Mouse (Mus musculus): ENCODE results near the gene Pid1. TPM values are rescaled to one million over a fixed set of nuclear protein-coding genes. Genes with fewer than 3 reads are reported as not detected.
"Not testable (repeated sequence)": the region's sequence is repeated elsewhere in the genome, so short reads cannot be mapped to it uniquely, and the experiment has no call there.

Gene Pid1
- polyA plus RNA-seq, 1 experiment from 2014 or later = 33.5 TPM

DNA sequence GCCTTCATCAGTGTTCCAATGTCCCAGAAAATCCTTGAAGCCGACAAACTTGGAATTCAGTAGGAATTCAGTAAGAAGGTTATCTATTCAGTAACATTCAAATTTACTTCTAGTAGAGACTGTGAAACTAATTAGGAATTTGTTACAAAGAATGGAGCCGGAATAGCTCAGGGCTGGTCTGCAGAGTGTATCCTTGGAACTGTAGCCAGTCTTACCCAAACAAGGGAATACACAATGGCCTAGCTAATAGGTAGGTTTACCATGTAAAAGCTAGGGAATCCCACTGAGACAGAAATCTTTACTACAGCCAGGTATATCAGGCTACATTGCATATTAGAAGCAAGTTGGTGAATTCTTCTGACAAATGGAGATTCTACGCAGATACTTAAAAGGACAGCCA lies 31.2 kb downstream of the Pid1 start:
- not testable (repeated sequence) for H3K9me3 ChIP-seq (ENCODE audit: control insufficient read depth, low read length); H3K4me3 ChIP-seq (ENCODE audit: low read length); ATAC-seq (ENCODE audit: low FRiP score, low TSS enrichment); H3K36me3 ChIP-seq (ENCODE audit: control insufficient read depth, insufficient read depth, low read length); H3K27ac ChIP-seq (ENCODE audit: low read depth, low read length); H3K4me2 ChIP-seq (replicated peaks; ENCODE audit: low read depth, low read length); H3K9ac ChIP-seq (ENCODE audit: low read depth, low read length); H3K27me3 ChIP-seq (ENCODE audit: control insufficient read depth, insufficient read depth, low read length); H3K4me1 ChIP-seq (ENCODE audit: control insufficient read depth, insufficient read depth, low read length)
- WGBS = 55% methylated on average over 3 of the region's 3 CpGs

DNA sequence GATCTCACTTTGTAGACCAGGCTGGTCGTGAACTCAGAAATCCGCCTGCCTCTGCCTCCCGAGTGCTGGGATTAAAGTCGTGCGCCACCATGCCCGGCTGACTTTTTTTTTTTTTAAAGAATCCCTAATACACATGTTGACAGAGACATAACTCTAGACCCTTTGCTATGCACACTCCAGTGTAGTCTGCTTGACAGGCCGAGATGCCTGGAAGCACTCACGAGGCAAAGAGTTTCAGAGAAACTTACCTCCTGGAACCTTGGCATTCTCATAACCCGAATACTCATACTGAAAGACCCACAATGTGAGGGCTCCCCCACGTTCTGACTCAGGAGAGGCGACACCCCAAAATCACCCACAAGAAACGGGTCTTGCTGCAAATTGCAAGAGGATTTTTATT lies 32.1 kb downstream of the Pid1 start:
- not testable (repeated sequence) for H3K9ac ChIP-seq (ENCODE audit: low read depth, low read length); H3K4me3 ChIP-seq (ENCODE audit: low read length); H3K36me3 ChIP-seq (ENCODE audit: control insufficient read depth, insufficient read depth, low read length); H3K4me1 ChIP-seq (ENCODE audit: control insufficient read depth, insufficient read depth, low read length); H3K27me3 ChIP-seq (ENCODE audit: control insufficient read depth, insufficient read depth, low read length); H3K27ac ChIP-seq (ENCODE audit: low read depth, low read length); ATAC-seq (ENCODE audit: low FRiP score, low TSS enrichment); H3K4me2 ChIP-seq (replicated peaks; ENCODE audit: low read depth, low read length); H3K9me3 ChIP-seq (ENCODE audit: control insufficient read depth, low read length)
- WGBS = 83% methylated on average over 11 of the region's 12 CpGs

- H3K4me2 ChIP-seq (replicated peaks; ENCODE audit: low read depth, low read length) = no peak overlapping the region
- H3K9me3 ChIP-seq (ENCODE audit: control insufficient read depth, low read length) = no peaks in the 10 kb centered on the region
- no peak overlapping the region for H3K4me3 ChIP-seq (ENCODE audit: low read length)
- no peak overlapping the region for H3K9ac ChIP-seq (ENCODE audit: low read depth, low read length)
- ATAC-seq (ENCODE audit: low FRiP score, low TSS enrichment) = no peak
- no peak overlapping the region for H3K27ac ChIP-seq (ENCODE audit: low read depth, low read length)
- no peaks in the 10 kb centered on the region for H3K27me3 ChIP-seq (ENCODE audit: control insufficient read depth, insufficient read depth, low read length)
- WGBS = 40% methylated on average over 3 of the region's 3 CpGs
- no peaks in the 10 kb centered on the region for H3K4me1 ChIP-seq (ENCODE audit: control insufficient read depth, insufficient read depth, low read length)
- no peaks in the 10 kb centered on the region for H3K36me3 ChIP-seq (ENCODE audit: control insufficient read depth, insufficient read depth, low read length)
Measured at GRCm38 (mm10) chr1:84325309-84325708, 38.7 kb downstream of the Pid1 start.

GRCm38 (mm10) chr1:84321327-84321726 lies 42.7 kb downstream of the Pid1 start:
- Histone ChIP-seq H3K4me3 (ENCODE audit: low read length) (no peak overlapping the region), H3K9ac (ENCODE audit: low read depth, low read length) (no peak overlapping the region), H3K36me3 (ENCODE audit: control insufficient read depth, insufficient read depth, low read length) (no peaks in the 10 kb centered on the region), H3K27me3 (ENCODE audit: control insufficient read depth, insufficient read depth, low read length) (no peaks in the 10 kb centered on the region), H3K4me1 (ENCODE audit: control insufficient read depth, insufficient read depth, low read length) (no peaks in the 10 kb centered on the region), H3K4me2 (replicated peaks; ENCODE audit: low read depth, low read length) (no peak overlapping the region), H3K9me3 (ENCODE audit: control insufficient read depth, low read length) (no peaks in the 10 kb centered on the region), H3K27ac (ENCODE audit: low read depth, low read length) (no peak overlapping the region)
- no peak for ATAC-seq (ENCODE audit: low FRiP score, low TSS enrichment)
- WGBS = 69% methylated on average over 4 of the region's 4 CpGs

DNA sequence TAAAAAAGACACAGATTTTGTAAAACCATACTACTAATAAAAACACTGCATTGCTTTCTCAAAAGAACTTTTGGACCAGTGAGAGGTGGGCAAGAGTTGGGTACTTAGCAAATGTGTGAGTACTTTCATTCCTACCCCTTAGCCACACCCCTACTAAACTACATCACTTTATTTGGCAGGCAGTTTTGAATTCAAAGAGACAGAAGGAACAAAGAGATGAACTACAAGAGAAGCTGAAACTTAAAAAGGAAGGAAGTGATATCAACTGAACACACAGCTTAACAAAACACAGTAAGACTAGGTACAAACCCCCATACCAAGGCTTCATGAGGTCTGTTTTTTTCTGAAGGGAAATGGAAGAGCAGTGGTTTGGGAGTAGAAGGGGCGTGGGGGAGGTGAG lies 45.4 kb downstream of the Pid1 start:
- Histone ChIP-seq H3K36me3 (ENCODE audit: control insufficient read depth, insufficient read depth, low read length) (no peaks in the 10 kb centered on the region), H3K27me3 (ENCODE audit: control insufficient read depth, insufficient read depth, low read length) (no peaks in the 10 kb centered on the region), H3K4me2 (replicated peaks; ENCODE audit: low read depth, low read length) (no peak overlapping the region), H3K4me1 (ENCODE audit: control insufficient read depth, insufficient read depth, low read length) (no peaks in the 10 kb centered on the region), H3K4me3 (ENCODE audit: low read length) (no peak overlapping the region), H3K27ac (ENCODE audit: low read depth, low read length) (no peak overlapping the region), H3K9me3 (ENCODE audit: control insufficient read depth, low read length) (no peaks in the 10 kb centered on the region), H3K9ac (ENCODE audit: low read depth, low read length) (no peak overlapping the region)
- WGBS = 83% methylated on average over 1 of the region's 1 CpGs
- no peak for ATAC-seq (ENCODE audit: low FRiP score, low TSS enrichment)

DNA sequence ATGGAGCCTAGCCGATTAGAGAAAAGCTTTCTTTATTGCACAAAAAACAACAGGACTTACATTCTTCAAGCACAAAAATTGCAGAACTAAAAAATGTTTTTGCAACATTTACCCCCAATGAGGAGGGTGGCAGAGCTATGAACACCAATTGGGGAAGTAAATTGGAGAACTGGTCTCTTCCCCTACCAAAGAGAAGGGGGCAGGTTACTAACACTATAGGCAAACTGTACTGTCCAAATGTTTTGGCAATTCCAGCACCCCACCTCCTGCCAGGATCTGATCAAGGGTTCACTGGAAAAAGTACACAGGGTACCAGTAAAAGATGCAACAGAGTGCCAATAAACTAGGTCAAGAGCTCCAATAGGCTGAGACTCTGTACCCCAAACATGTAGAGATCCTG lies 46.2 kb downstream of the Pid1 start:
- Histone ChIP-seq H3K9me3 (ENCODE audit: control insufficient read depth, low read length) (no peaks in the 10 kb centered on the region), H3K36me3 (ENCODE audit: control insufficient read depth, insufficient read depth, low read length) (no peaks in the 10 kb centered on the region), H3K27me3 (ENCODE audit: control insufficient read depth, insufficient read depth, low read length) (no peaks in the 10 kb centered on the region), H3K4me2 (replicated peaks; ENCODE audit: low read depth, low read length) (no peak overlapping the region), H3K4me1 (ENCODE audit: control insufficient read depth, insufficient read depth, low read length) (no peaks in the 10 kb centered on the region), H3K27ac (ENCODE audit: low read depth, low read length) (no peak overlapping the region), H3K4me3 (ENCODE audit: low read length) (no peak overlapping the region), H3K9ac (ENCODE audit: low read depth, low read length) (no peak overlapping the region)
- ATAC-seq (ENCODE audit: low FRiP score, low TSS enrichment) = no peak
- 94% methylated on average over 1 of the region's 1 CpGs for WGBS

DNA sequence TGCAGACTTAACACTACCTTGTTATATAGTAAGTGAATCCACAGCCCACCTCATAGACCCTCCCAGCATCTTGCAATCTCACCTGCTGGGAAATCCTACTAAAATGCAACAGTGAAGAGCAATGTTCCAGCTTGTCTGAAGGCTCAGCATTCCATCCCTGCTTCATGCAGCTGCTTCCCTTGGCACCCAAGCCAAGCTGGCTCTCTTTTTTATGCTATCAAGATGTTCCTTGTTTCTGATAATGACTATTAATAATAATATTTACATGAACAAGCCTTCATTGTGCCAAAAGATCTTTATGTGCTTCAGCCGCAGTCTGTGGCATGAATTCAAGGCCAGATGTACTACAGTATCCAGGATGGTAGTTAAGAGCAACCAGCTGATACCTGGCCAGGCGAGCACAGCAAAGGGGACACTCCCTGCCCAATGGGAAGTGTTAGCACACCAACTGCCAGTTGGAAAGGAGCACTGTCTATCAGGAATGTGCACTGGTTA lies 54.0 kb downstream of the Pid1 start:
- no peak overlapping the region for H3K4me3 ChIP-seq (ENCODE audit: low read length)
- H3K4me2 ChIP-seq (replicated peaks; ENCODE audit: low read depth, low read length) = no peak overlapping the region
- H3K27ac ChIP-seq (ENCODE audit: low read depth, low read length) = no peak overlapping the region
- no peaks in the 10 kb centered on the region for H3K4me1 ChIP-seq (ENCODE audit: control insufficient read depth, insufficient read depth, low read length)
- no peak overlapping the region for H3K9ac ChIP-seq (ENCODE audit: low read depth, low read length)
- no peaks in the 10 kb centered on the region for H3K27me3 ChIP-seq (ENCODE audit: control insufficient read depth, insufficient read depth, low read length)
- 90% methylated on average over 2 of the region's 2 CpGs for WGBS
- no peaks in the 10 kb centered on the region for H3K9me3 ChIP-seq (ENCODE audit: control insufficient read depth, low read length)
- no peak for ATAC-seq (ENCODE audit: low FRiP score, low TSS enrichment)
- no peaks in the 10 kb centered on the region for H3K36me3 ChIP-seq (ENCODE audit: control insufficient read depth, insufficient read depth, low read length)

DNA sequence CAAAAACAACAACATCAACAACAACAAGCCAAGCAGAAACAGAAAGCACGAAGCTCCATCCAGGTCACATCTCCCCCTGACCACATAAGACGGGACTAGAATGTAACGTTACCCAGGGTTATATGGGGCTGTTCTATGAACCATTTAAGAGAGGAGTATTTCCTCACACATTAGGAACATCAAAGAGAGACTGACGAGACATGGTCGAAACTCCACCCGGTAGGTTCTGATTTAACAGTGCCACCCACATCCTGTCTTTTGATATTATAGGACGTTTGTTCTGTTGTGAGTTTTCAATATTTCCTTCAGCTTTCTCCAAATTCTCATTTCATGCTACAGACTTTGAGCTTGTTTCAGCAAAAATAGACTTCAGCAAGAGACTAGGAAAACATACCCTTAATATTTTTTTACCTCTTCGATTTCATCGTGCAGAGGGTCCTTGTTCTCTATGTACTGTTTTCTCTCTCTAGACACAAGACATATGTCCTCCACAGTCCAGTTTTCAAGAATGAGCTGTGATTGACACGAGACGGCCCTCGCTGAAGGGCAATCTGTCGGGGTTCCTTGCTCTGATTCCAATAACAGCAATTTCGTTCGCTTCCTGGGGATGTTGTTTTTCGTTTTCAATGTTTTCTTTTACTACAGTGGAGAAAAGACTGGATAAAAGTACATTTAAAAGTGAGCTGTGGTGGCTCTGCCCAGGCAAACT lies 58.1 kb downstream of the Pid1 start:
- 56% methylated on average over 16 of the region's 16 CpGs for WGBS

GRCm38 (mm10) chr1:84302788-84303187 lies 61.2 kb downstream of the Pid1 start:
- Histone ChIP-seq H3K4me3 (ENCODE audit: low read length) (no peak overlapping the region), H3K9ac (ENCODE audit: low read depth, low read length) (no peak overlapping the region), H3K27ac (ENCODE audit: low read depth, low read length) (no peak overlapping the region), H3K9me3 (ENCODE audit: control insufficient read depth, low read length) (no peaks in the 10 kb centered on the region), H3K4me1 (ENCODE audit: control insufficient read depth, insufficient read depth, low read length) (no peaks in the 10 kb centered on the region), H3K27me3 (ENCODE audit: control insufficient read depth, insufficient read depth, low read length) (no peaks in the 10 kb centered on the region), H3K4me2 (replicated peaks; ENCODE audit: low read depth, low read length) (no peak overlapping the region), H3K36me3 (ENCODE audit: control insufficient read depth, insufficient read depth, low read length) (no peaks in the 10 kb centered on the region)
- no peak for ATAC-seq (ENCODE audit: low FRiP score, low TSS enrichment)
- WGBS = 73% methylated on average over 3 of the region's 3 CpGs

More for the DNA sequence above, 58.1 kb downstream of the Pid1 start:
- Histone ChIP-seq H3K36me3 (ENCODE audit: control insufficient read depth, insufficient read depth, low read length) (no peaks in the 10 kb centered on the region), H3K27ac (ENCODE audit: low read depth, low read length) (no peak overlapping the region), H3K9ac (ENCODE audit: low read depth, low read length) (no peak overlapping the region), H3K27me3 (ENCODE audit: control insufficient read depth, insufficient read depth, low read length) (no peaks in the 10 kb centered on the region), H3K4me3 (ENCODE audit: low read length) (no peak overlapping the region), H3K4me1 (ENCODE audit: control insufficient read depth, insufficient read depth, low read length) (no peaks in the 10 kb centered on the region), H3K9me3 (ENCODE audit: control insufficient read depth, low read length) (no peaks in the 10 kb centered on the region), H3K4me2 (replicated peaks; ENCODE audit: low read depth, low read length) (no peak overlapping the region)
- no peak for ATAC-seq (ENCODE audit: low FRiP score, low TSS enrichment)

All from kidney, embryonic 14.5 days (tissue).